In genomic region chr1:163992371-163992770, GRCm38 (mm10) we compare ENCODE assay signal across 31 mouse cellular contexts. TPM values are rescaled to one million over a fixed set of nuclear protein-coding genes. Genes with fewer than 3 reads are reported as not detected.
A peak's percentile ranks its signal among the peaks of the same experiment; 100 is the strongest.
DNase-seq lines count a peak whose midpoint lies in the region; ATAC-seq and TF ChIP-seq lines count a peak whose summit lies in the region.
"Had no signal": no experiment of that assay in that cellular context is flagged by ENCODE, and none has a peak within 500 bp of the region (broad histone marks: within the 10 kb centered on the region; RNA-seq: fewer than 3 reads in every experiment).

No protein-coding gene starts in this region.

- TF ChIP-seq CTCF in testis, adult 2 months (IDR thresholded peaks at IDR 0.05; ENCODE audit: control insufficient read depth, insufficient read depth, insufficient replicate concordance, low read depth, low read length) = no peak
- TF ChIP-seq CTCF in cerebellum, adult 2 months (IDR thresholded peaks at IDR 0.05; ENCODE audit: borderline replicate concordance, insufficient read depth, low read depth, low read length) = no peak

- no peak overlapping the region for H3K9ac ChIP-seq in kidney, embryonic 16.5 days (replicated peaks; ENCODE audit: low read length)
- H3K9ac ChIP-seq: embryonic facial prominence, embryonic 13.5 days; forebrain, embryonic 12.5 days; forebrain, embryonic 15.5 days; hindbrain, embryonic 13.5 days had no signal

- no peaks in the 10 kb centered on the region for H3K9me3 ChIP-seq in kidney, embryonic 16.5 days (ENCODE audit: low read length)
- H3K9me3 ChIP-seq: embryonic facial prominence, embryonic 10.5 days; embryonic facial prominence, embryonic 13.5 days; forebrain, embryonic 12.5 days; forebrain, embryonic 15.5 days; hindbrain, embryonic 10.5 days; hindbrain, embryonic 13.5 days had no signal

- peaks cover 13% of the 10 kb centered on the region; the same call in 1 of the 2 replicates for H3K4me1 ChIP-seq in kidney, embryonic 16.5 days (ENCODE audit: insufficient read depth, low read length)
- H3K4me1 ChIP-seq in testis, adult 2 months (ENCODE audit: control insufficient read depth, insufficient read depth, low read length) = peaks cover 5% of the 10 kb centered on the region
- no peaks in the 10 kb centered on the region for H3K4me1 ChIP-seq in cerebellum, adult 2 months (ENCODE audit: control insufficient read depth, insufficient read depth, low read length)

- DNase-seq in heart, adult 11 months = peak; percentile 50
- DNase-seq in heart, postnatal 10 days = no peak
- peak; percentile 5 to 20 for DNase-seq in kidney, postnatal 4 days
- DNase-seq in testis, postnatal 10 days (ENCODE audit: low spot score) = no peak
- DNase-seq in testis, postnatal 14 days (ENCODE audit: low spot score) = peak; percentile 35
- no peak for DNase-seq in cerebellum, adult 2 months
- DNase-seq: adrenal gland, postnatal 10 days; adrenal gland, postnatal 36 days; B cell, adult 2 months; cerebellum, adult 11 months; cerebellum, adult 8-10 months; cerebellum, postnatal 10 days; cerebellum, postnatal 36 days; embryo, embryonic 11 days; gastrocnemius, postnatal 25 days; heart, postnatal 36 days had no signal

- peak; percentile 22; the same call in 1 of the 2 replicates for TF ChIP-seq POLR2A in testis, adult 2 months (IDR thresholded peaks at IDR 0.05; ENCODE audit: control insufficient read depth, low read depth, low read length)
- TF ChIP-seq POLR2A in cerebellum, adult 2 months (IDR thresholded peaks at IDR 0.05; ENCODE audit: borderline replicate concordance, insufficient read depth, low read length) = no peak

- H3K27me3 ChIP-seq in kidney, embryonic 16.5 days (ENCODE audit: insufficient read depth, low read length) = no peaks in the 10 kb centered on the region
- no peaks in the 10 kb centered on the region for H3K27me3 ChIP-seq in testis, adult 2 months (ENCODE audit: control insufficient read depth, insufficient read depth, low read length)
- H3K27me3 ChIP-seq in cerebellum, adult 2 months (ENCODE audit: control insufficient read depth, insufficient read depth, low read length) = no peaks in the 10 kb centered on the region
- H3K27me3 ChIP-seq: CH12.LX; embryonic facial prominence, embryonic 13.5 days; forebrain, embryonic 12.5 days; forebrain, embryonic 15.5 days; hindbrain, embryonic 13.5 days; Patski had no signal

- H3K4me2 ChIP-seq in kidney, embryonic 16.5 days (replicated peaks; ENCODE audit: low read depth, low read length) = no peak overlapping the region
- H3K4me2 ChIP-seq: embryonic facial prominence, embryonic 13.5 days; forebrain, embryonic 12.5 days; forebrain, embryonic 15.5 days; heart, embryonic 11.5 days; hindbrain, embryonic 13.5 days had no signal

- peaks cover 7% of the 10 kb centered on the region; the same call in 1 of the 2 replicates for H3K36me3 ChIP-seq in kidney, embryonic 16.5 days (ENCODE audit: insufficient read depth, low read length)
- H3K36me3 ChIP-seq in testis, adult 2 months (ENCODE audit: control insufficient read depth, insufficient read depth, low read length) = no peaks in the 10 kb centered on the region
- H3K36me3 ChIP-seq: forebrain, embryonic 15.5 days; hindbrain, embryonic 13.5 days had no signal

- intact Hi-C loops in heart, postnatal 10 days (cut with DNase I) = no loop called here

- no peak for ATAC-seq in kidney, embryonic 16.5 days (ENCODE audit: low FRiP score, low TSS enrichment)
- ATAC-seq: forebrain, embryonic 15.5 days; hindbrain, embryonic 16.5 days; Patski had no signal

- 58% methylated on average over 4 of the region's 4 CpGs for WGBS in kidney, embryonic 16.5 days
- 82% methylated on average over 4 of the region's 4 CpGs for WGBS in cerebellum, adult 2 months

- H3K27ac ChIP-seq in kidney, embryonic 16.5 days (ENCODE audit: low read length) = no peak overlapping the region
- H3K27ac ChIP-seq in testis, adult 2 months (ENCODE audit: control insufficient read depth, insufficient read depth, low read depth, low read length) = peak overlapping the region; percentile 7; the same call in 1 of the 2 replicates
- H3K27ac ChIP-seq in cerebellum, adult 2 months (ENCODE audit: insufficient read depth, low read length) = no peak overlapping the region
- H3K27ac ChIP-seq: embryonic facial prominence, embryonic 10.5 days; embryonic facial prominence, embryonic 13.5 days; forebrain, embryonic 12.5 days; forebrain, embryonic 15.5 days; hindbrain, embryonic 10.5 days; hindbrain, embryonic 13.5 days had no signal

- no peak overlapping the region for H3K4me3 ChIP-seq in kidney, embryonic 16.5 days (ENCODE audit: low read length)
- no peak overlapping the region for H3K4me3 ChIP-seq in testis, adult 2 months (ENCODE audit: control insufficient read depth, low read depth, low read length)
- no peak overlapping the region for H3K4me3 ChIP-seq in cerebellum, adult 2 months (replicated peaks; ENCODE audit: insufficient read depth, low read depth, low read length)
- H3K4me3 ChIP-seq: embryonic facial prominence, embryonic 10.5 days; embryonic facial prominence, embryonic 13.5 days; erythroblast, embryonic 14.5 days; forebrain, embryonic 12.5 days; forebrain, embryonic 15.5 days; hindbrain, embryonic 10.5 days; hindbrain, embryonic 13.5 days had no signal

RNA-seq across cellular contexts. Expression of gene BC055324, which starts 2.2 kb away (rescaled TPM):
- total RNA-seq in heart, postnatal 10 days (2021) = 1 to 10 TPM; 1.5 to 3.3 TPM
- polyA plus RNA-seq in kidney, embryonic 16.5 days (2015; fragmentation: Nextera tagmentation; extraction: Ambion mirVana) = 29.2 and 29.4 TPM in 2 replicates
- 6.9 and 9.6 TPM in 2 replicates for polyA plus RNA-seq in testis, adult 2 months (2012; rRNA removed)
- 1.2 and 1.8 TPM in 2 replicates for polyA plus RNA-seq in cerebellum, adult 2 months (2012; rRNA removed)

RNA-seq across cellular contexts. Expression of gene Mettl18, which starts 2.3 kb away (rescaled TPM):
- total RNA-seq in heart, postnatal 10 days (2021) = 1 to 10 TPM; 3.4 to 4.7 TPM
- 10.5 and 11.1 TPM in 2 replicates for polyA plus RNA-seq in kidney, embryonic 16.5 days (2015; fragmentation: Nextera tagmentation; extraction: Ambion mirVana)
- polyA plus RNA-seq in testis, adult 2 months (2012; rRNA removed) = 0.86 and 0.87 TPM in 2 replicates
- 4.0 and 4.2 TPM in 2 replicates for polyA plus RNA-seq in cerebellum, adult 2 months (2012; rRNA removed)

RNA-seq across cellular contexts. Expression of gene Sele, which starts 55.7 kb away (rescaled TPM):
- 1 to 10 TPM; 2.3 to 3.6 TPM for total RNA-seq in heart, postnatal 10 days (2021)
- polyA plus RNA-seq in kidney, embryonic 16.5 days (2015; fragmentation: Nextera tagmentation; extraction: Ambion mirVana) = 0.09 and 0.10 TPM in 2 replicates
- polyA plus RNA-seq in testis, adult 2 months (2012; rRNA removed) = 0.26 and 0.49 TPM in 2 replicates
- 0.05 TPM in 1 of 2 replicates, not detected in the other for polyA plus RNA-seq in cerebellum, adult 2 months (2012; rRNA removed)
- total RNA-seq: CH12.LX; gastrocnemius, adult 8-10 months had no signal
- polyA plus RNA-seq: cortical plate, adult 2 months; embryonic facial prominence, embryonic 10.5 days; embryonic facial prominence, embryonic 13.5 days; erythroblast, embryonic 14.5 days; forebrain, embryonic 12.5 days; forebrain, embryonic 15.5 days; hindbrain, embryonic 10.5 days; hindbrain, embryonic 13.5 days; hindbrain, embryonic 16.5 days; Patski had no signal

Comparison
In these comparisons a context has a peak if more than half of its experiments do, and no peak if none do; other contexts are left out.
1. DNase-seq: peak in heart, adult 11 months (single experiment), kidney, postnatal 4 days (2 of 2) and testis, postnatal 14 days (single experiment); none in heart, postnatal 10 days (0 of 2), testis, postnatal 10 days (single experiment) and cerebellum, adult 2 months (0 of 2).